Mouse (Mus musculus): ENCODE results near the gene Crip1.

Gene Crip1

GRCm38 (mm10) chr12:113146112-113147057 is at the start of gene Crip1:
TSS of gene Crip1 (plus strand) at chr12:113146316.
- DNase-seq (ENCODE audit: low spot score in 2 of 2), result peak; percentile 68 to 83

- DNase-seq (ENCODE audit: low spot score in 2 of 2), result no peak
Observed at GRCm38 (mm10) chr12:113097040-113097439, 49.1 kb upstream of the Crip1 start.

GRCm38 (mm10) chr12:113097749-113098281 is 48.3 kb upstream of the Crip1 start, which contains the start of gene Mta1:
TSS of gene Mta1 (plus strand) at chr12:113098278.
- peak in 1 of 2 experiments; percentile 48 for DNase-seq (ENCODE audit: low spot score in 2 of 2)

GRCm38 (mm10) chr12:113098530-113099151 is 47.5 kb upstream of the Crip1 start:
- DNase-seq (ENCODE audit: low spot score in 2 of 2), result peak in 1 of 2 experiments; percentile 41

GRCm38 (mm10) chr12:113099470-113100237 is 46.5 kb upstream of the Crip1 start:
- DNase-seq (ENCODE audit: low spot score in 2 of 2), result no peak

GRCm38 (mm10) chr12:113100448-113101076 is 45.6 kb upstream of the Crip1 start:
- no peak for DNase-seq (ENCODE audit: low spot score in 2 of 2)

- DNase-seq (ENCODE audit: low spot score in 2 of 2), result no peak
Observed at GRCm38 (mm10) chr12:113101251-113101960, 44.7 kb upstream of the Crip1 start.

- DNase-seq (ENCODE audit: low spot score in 2 of 2), result peak in 1 of 2 experiments; percentile 48
Observed at GRCm38 (mm10) chr12:113102461-113102860, 43.7 kb upstream of the Crip1 start.

- no peak for DNase-seq (ENCODE audit: low spot score in 2 of 2)
Observed at GRCm38 (mm10) chr12:113103846-113104451, 42.2 kb upstream of the Crip1 start.

- no peak for DNase-seq (ENCODE audit: low spot score in 2 of 2)
Observed at GRCm38 (mm10) chr12:113106386-113106785, 39.7 kb upstream of the Crip1 start.

GRCm38 (mm10) chr12:113107431-113108124 is 38.5 kb upstream of the Crip1 start:
- no peak for DNase-seq (ENCODE audit: low spot score in 2 of 2)

GRCm38 (mm10) chr12:113108528-113109283 is 37.4 kb upstream of the Crip1 start:
- DNase-seq (ENCODE audit: low spot score in 2 of 2), result no peak

GRCm38 (mm10) chr12:113109801-113110200 is 36.3 kb upstream of the Crip1 start:
- DNase-seq (ENCODE audit: low spot score in 2 of 2), result no peak

GRCm38 (mm10) chr12:113114141-113114540 is 32.0 kb upstream of the Crip1 start:
- DNase-seq (ENCODE audit: low spot score in 2 of 2), result no peak

- DNase-seq (ENCODE audit: low spot score in 2 of 2), result no peak
Observed at GRCm38 (mm10) chr12:113114856-113115538, 31.1 kb upstream of the Crip1 start.

- peak in 1 of 2 experiments; percentile 78 for DNase-seq (ENCODE audit: low spot score in 2 of 2)
Observed at GRCm38 (mm10) chr12:113119516-113120410, 26.4 kb upstream of the Crip1 start.

GRCm38 (mm10) chr12:113124726-113125125 is 21.4 kb upstream of the Crip1 start:
- DNase-seq (ENCODE audit: low spot score in 2 of 2), result no peak
